Mouse (Mus musculus): Measurements from ENCODE around the gene Btg2. TPM values are rescaled to one million over a fixed set of nuclear protein-coding genes. Genes with fewer than 3 reads are reported as not detected.
A peak's percentile ranks its signal among the peaks of the same experiment; 100 is the strongest.

The Btg2 gene
- polyA plus RNA-seq, 1 experiment from 2014 or later = 34.6 TPM

GRCm38 (mm10) chr1:134095033-134095612, 16.2 kb upstream of the Btg2 start:
- H3K27me3 ChIP-seq (replicated peaks; ENCODE audit: control insufficient read depth, insufficient read depth, low read length) = no peaks in the 10 kb centered on the region
- ATAC-seq (replicated peaks; ENCODE audit: low FRiP score, low TSS enrichment, low read depth) = no peak
- no peaks in the 10 kb centered on the region for H3K9me3 ChIP-seq (ENCODE audit: control insufficient read depth, low read length)
- H3K36me3 ChIP-seq (ENCODE audit: control insufficient read depth, insufficient read depth, low read length) = no peaks in the 10 kb centered on the region
- no peak for DNase-seq (ENCODE audit: low spot score)
- no peak overlapping the region for H3K4me3 ChIP-seq (ENCODE audit: low read depth, low read length)
- no peak overlapping the region for H3K9ac ChIP-seq (ENCODE audit: low read length)
- no peak overlapping the region for H3K27ac ChIP-seq (ENCODE audit: low read depth)
- peaks cover 57% of the 10 kb centered on the region for H3K4me1 ChIP-seq (replicated peaks; ENCODE audit: control insufficient read depth, insufficient read depth, low read length)
- H3K4me2 ChIP-seq (ENCODE audit: low read length) = no peak overlapping the region
- 67% methylated on average over 7 of the region's 7 CpGs for WGBS

GRCm38 (mm10) chr1:134093771-134094526, 15.0 kb upstream of the Btg2 start:
- peak overlapping the region; percentile 58; the same call in 1 of the 2 replicates for H3K9ac ChIP-seq (ENCODE audit: low read length)
- no peaks in the 10 kb centered on the region for H3K36me3 ChIP-seq (ENCODE audit: control insufficient read depth, insufficient read depth, low read length)
- H3K9me3 ChIP-seq (ENCODE audit: control insufficient read depth, low read length) = no peaks in the 10 kb centered on the region
- H3K4me1 ChIP-seq (replicated peaks; ENCODE audit: control insufficient read depth, insufficient read depth, low read length) = peaks cover 48% of the 10 kb centered on the region
- H3K27ac ChIP-seq (ENCODE audit: low read depth) = peak overlapping the region; percentile 81; the same call in 1 of the 2 replicates
- 62% methylated on average over 13 of the region's 13 CpGs for WGBS
- ATAC-seq (replicated peaks; ENCODE audit: low FRiP score, low TSS enrichment, low read depth) = no peak
- H3K4me3 ChIP-seq (ENCODE audit: low read depth, low read length) = no peak overlapping the region
- no peaks in the 10 kb centered on the region for H3K27me3 ChIP-seq (replicated peaks; ENCODE audit: control insufficient read depth, insufficient read depth, low read length)
- peak overlapping the region; percentile 82 for H3K4me2 ChIP-seq (ENCODE audit: low read length)
- no peak for DNase-seq (ENCODE audit: low spot score)

- peaks cover 40% of the 10 kb centered on the region for H3K4me1 ChIP-seq (replicated peaks; ENCODE audit: control insufficient read depth, insufficient read depth, low read length)
- no peaks in the 10 kb centered on the region for H3K36me3 ChIP-seq (ENCODE audit: control insufficient read depth, insufficient read depth, low read length)
- no peaks in the 10 kb centered on the region for H3K27me3 ChIP-seq (replicated peaks; ENCODE audit: control insufficient read depth, insufficient read depth, low read length)
- peak; percentile 92 for ATAC-seq (replicated peaks; ENCODE audit: low FRiP score, low TSS enrichment, low read depth)
- peak overlapping the region; percentile 58 for H3K9ac ChIP-seq (ENCODE audit: low read length)
- 1% methylated on average over 43 of the region's 43 CpGs for WGBS
- peak overlapping the region; percentile 82 for H3K4me2 ChIP-seq (ENCODE audit: low read length)
- H3K27ac ChIP-seq (ENCODE audit: low read depth) = peak overlapping the region; percentile 81
- peak; percentile 90 for DNase-seq (ENCODE audit: low spot score)
- peak overlapping the region; percentile 43 for H3K4me3 ChIP-seq (ENCODE audit: low read depth, low read length)
- H3K9me3 ChIP-seq (ENCODE audit: control insufficient read depth, low read length) = no peaks in the 10 kb centered on the region
Observed at GRCm38 (mm10) chr1:134092852-134093770, 14.2 kb upstream of the Btg2 start.

- peak overlapping the region; percentile 81 for H3K27ac ChIP-seq (ENCODE audit: low read depth)
- peak overlapping the region; percentile 58 for H3K9ac ChIP-seq (ENCODE audit: low read length)
- ATAC-seq (replicated peaks; ENCODE audit: low FRiP score, low TSS enrichment, low read depth) (0 out of 2 replicates have a peak, but pooled peaks have one; percentile 10), DNase-seq (ENCODE audit: low spot score) (no peak)
- H3K36me3 ChIP-seq (ENCODE audit: control insufficient read depth, insufficient read depth, low read length) = no peaks in the 10 kb centered on the region
- peaks cover 34% of the 10 kb centered on the region for H3K4me1 ChIP-seq (replicated peaks; ENCODE audit: control insufficient read depth, insufficient read depth, low read length)
- peak overlapping the region; percentile 43; the same call in 1 of the 2 replicates for H3K4me3 ChIP-seq (ENCODE audit: low read depth, low read length)
- peak overlapping the region; percentile 82 for H3K4me2 ChIP-seq (ENCODE audit: low read length)
- H3K9me3 ChIP-seq (ENCODE audit: control insufficient read depth, low read length) = no peaks in the 10 kb centered on the region
- WGBS = 17% methylated on average over 6 of the region's 6 CpGs
- no peaks in the 10 kb centered on the region for H3K27me3 ChIP-seq (replicated peaks; ENCODE audit: control insufficient read depth, insufficient read depth, low read length)
Observed at GRCm38 (mm10) chr1:134092368-134092767, 13.4 kb upstream of the Btg2 start.

GRCm38 (mm10) chr1:134091851-134092250, 12.9 kb upstream of the Btg2 start:
- Histone ChIP-seq H3K4me3 (ENCODE audit: low read depth, low read length) (no peak overlapping the region), H3K9me3 (ENCODE audit: control insufficient read depth, low read length) (no peaks in the 10 kb centered on the region), H3K27me3 (replicated peaks; ENCODE audit: control insufficient read depth, insufficient read depth, low read length) (no peaks in the 10 kb centered on the region), H3K36me3 (ENCODE audit: control insufficient read depth, insufficient read depth, low read length) (no peaks in the 10 kb centered on the region), H3K4me2 (ENCODE audit: low read length) (no peak overlapping the region), H3K27ac (ENCODE audit: low read depth) (no peak overlapping the region; the same call in 1 of the 2 replicates), H3K9ac (ENCODE audit: low read length) (no peak overlapping the region), H3K4me1 (replicated peaks; ENCODE audit: control insufficient read depth, insufficient read depth, low read length) (peaks cover 33% of the 10 kb centered on the region)
- no peak for DNase-seq (ENCODE audit: low spot score)
- WGBS = 70% methylated on average over 3 of the region's 3 CpGs
- no peak for ATAC-seq (replicated peaks; ENCODE audit: low FRiP score, low TSS enrichment, low read depth)

GRCm38 (mm10) chr1:134089074-134089473, 10.2 kb upstream of the Btg2 start:
- no peak for ATAC-seq (replicated peaks; ENCODE audit: low FRiP score, low TSS enrichment, low read depth)
- 90% methylated on average over 7 of the region's 7 CpGs for WGBS

GRCm38 (mm10) chr1:134086811-134087398, 8.0 kb upstream of the Btg2 start:
- H3K4me1 ChIP-seq (replicated peaks; ENCODE audit: control insufficient read depth, insufficient read depth, low read length) = peaks cover 9% of the 10 kb centered on the region
- peak overlapping the region; percentile 3; the same call in 1 of the 2 replicates for H3K9ac ChIP-seq (ENCODE audit: low read length)
- no peaks in the 10 kb centered on the region for H3K27me3 ChIP-seq (replicated peaks; ENCODE audit: control insufficient read depth, insufficient read depth, low read length)
- H3K27ac ChIP-seq (ENCODE audit: low read depth) = no peak overlapping the region
- H3K4me3 ChIP-seq (ENCODE audit: low read depth, low read length) = no peak overlapping the region
- H3K36me3 ChIP-seq (ENCODE audit: control insufficient read depth, insufficient read depth, low read length) = no peaks in the 10 kb centered on the region
- WGBS = 48% methylated on average over 16 of the region's 16 CpGs
- H3K4me2 ChIP-seq (ENCODE audit: low read length) = 0 out of 2 replicates have a peak overlapping the region, but pooled peaks have one; percentile 9
- no peak for DNase-seq (ENCODE audit: low spot score)
- H3K9me3 ChIP-seq (ENCODE audit: control insufficient read depth, low read length) = no peaks in the 10 kb centered on the region
- 0 out of 2 replicates have a peak, but pooled peaks have one; percentile 21 for ATAC-seq (replicated peaks; ENCODE audit: low FRiP score, low TSS enrichment, low read depth)

More at GRCm38 (mm10) chr1:134089074-134089473, 10.2 kb upstream of the Btg2 start:
- Histone ChIP-seq H3K4me1 (replicated peaks; ENCODE audit: control insufficient read depth, insufficient read depth, low read length) (peaks cover 25% of the 10 kb centered on the region), H3K4me2 (ENCODE audit: low read length) (no peak overlapping the region), H3K27ac (ENCODE audit: low read depth) (no peak overlapping the region), H3K27me3 (replicated peaks; ENCODE audit: control insufficient read depth, insufficient read depth, low read length) (no peaks in the 10 kb centered on the region), H3K9ac (ENCODE audit: low read length) (no peak overlapping the region), H3K9me3 (ENCODE audit: control insufficient read depth, low read length) (no peaks in the 10 kb centered on the region), H3K36me3 (ENCODE audit: control insufficient read depth, insufficient read depth, low read length) (no peaks in the 10 kb centered on the region), H3K4me3 (ENCODE audit: low read depth, low read length) (no peak overlapping the region)
- no peak for DNase-seq (ENCODE audit: low spot score)

GRCm38 (mm10) chr1:134086017-134086416, 7.1 kb upstream of the Btg2 start:
- Histone ChIP-seq H3K4me3 (ENCODE audit: low read depth, low read length) (no peak overlapping the region), H3K36me3 (ENCODE audit: control insufficient read depth, insufficient read depth, low read length) (no peaks in the 10 kb centered on the region), H3K9me3 (ENCODE audit: control insufficient read depth, low read length) (no peaks in the 10 kb centered on the region), H3K9ac (ENCODE audit: low read length) (no peak overlapping the region), H3K27me3 (replicated peaks; ENCODE audit: control insufficient read depth, insufficient read depth, low read length) (no peaks in the 10 kb centered on the region), H3K27ac (ENCODE audit: low read depth) (no peak overlapping the region), H3K4me1 (replicated peaks; ENCODE audit: control insufficient read depth, insufficient read depth, low read length) (peaks cover 9% of the 10 kb centered on the region), H3K4me2 (ENCODE audit: low read length) (no peak overlapping the region)
- ATAC-seq (replicated peaks; ENCODE audit: low FRiP score, low TSS enrichment, low read depth) (no peak), DNase-seq (ENCODE audit: low spot score) (no peak)
- 26% methylated on average over 3 of the region's 3 CpGs for WGBS

Data from intestine, embryonic 14.5 days (tissue).